Mouse (Mus musculus): Measurements from ENCODE around the gene Vopp1.

Vopp1 gene

GRCm38 (mm10) chr6:57701686-57702085 is 123.3 kb downstream of the Vopp1 start:
- no peak for DNase-seq

GRCm38 (mm10) chr6:57693116-57693515 is 131.8 kb downstream of the Vopp1 start:
- DNase-seq: no peak

GRCm38 (mm10) chr6:57691467-57692261 is 133.3 kb downstream of the Vopp1 start, which contains the start of gene Pyurf:
Pyurf (minus strand) TSS chr6:57692078.
- peak; percentile 91 for DNase-seq

- DNase-seq: no peak
These were observed 140.8 kb downstream of the Vopp1 start for GRCm38 (mm10) chr6:57684156-57684555.

All from retina, postnatal 1 day (tissue).